Mouse (Mus musculus) hematopoietic stem cell, adult 5-6 weeks (primary cell): ENCODE results near the gene Slc22a7. TPM values are rescaled to one million over a fixed set of nuclear protein-coding genes. Genes with fewer than 3 reads are reported as not detected.

Experiments
- ATAC-seq, 2 experiments: fragments of 125-278 bp in 1 of 2; replicated peaks in 1 of 2; 2 replicates each; pipeline ENCODE4 v1.8.0; 2016 to 2017; ENCODE audit warnings: inconsistent platforms in 2 of 2, mild to moderate bottlenecking in 2 of 2, moderate number of reproducible peaks in 2 of 2, low read depth in 1 of 2, moderate TSS enrichment in 1 of 2; ENCODE audit not compliant: low FRiP score in 2 of 2, poor library complexity in 2 of 2, severe bottlenecking in 2 of 2, insufficient read depth in 1 of 2, low TSS enrichment in 1 of 2
- total RNA-seq: library from RNA; stranded (forward); fragments of 172-1452, 232-1000 nt; gene quantifications from 2 replicates; pipeline ENCODE4 v1.2.3, GENCODE M21; 2017

The Slc22a7 gene
- total RNA-seq, result not detected in 2 replicates

DNA sequence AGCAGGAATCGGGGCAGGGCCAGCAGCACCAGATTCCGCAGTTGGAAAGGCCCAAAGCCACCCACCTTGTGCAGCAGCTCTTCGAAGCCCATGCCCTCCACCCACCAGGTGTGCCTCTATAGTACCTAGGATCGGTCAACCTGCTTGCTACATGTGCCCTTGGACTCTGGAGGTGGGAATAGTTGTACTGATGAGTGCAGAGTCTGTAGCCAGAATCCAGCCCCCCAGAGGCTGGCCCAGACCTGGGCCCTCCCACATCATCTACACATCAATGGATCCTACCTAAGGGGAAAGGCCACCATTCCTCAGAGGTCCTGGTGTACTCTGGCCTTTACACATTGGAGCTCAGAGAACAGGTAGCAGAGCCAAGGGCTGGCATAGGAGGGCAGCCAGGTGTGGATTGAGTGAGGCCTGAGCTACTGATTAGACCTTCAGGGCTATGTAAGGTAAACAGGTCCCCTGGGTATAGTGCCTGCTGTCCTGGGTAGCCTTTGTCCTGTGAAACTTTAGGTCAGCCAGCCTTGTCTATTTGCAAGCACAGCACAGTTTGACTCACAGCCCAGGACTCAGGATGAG, at the start of gene Slc22a7:
Gene Slc22a7, minus strand, starts transcription at position 160 of the 576 bp plus-strand sequence.
- no peak for ATAC-seq

DNA sequence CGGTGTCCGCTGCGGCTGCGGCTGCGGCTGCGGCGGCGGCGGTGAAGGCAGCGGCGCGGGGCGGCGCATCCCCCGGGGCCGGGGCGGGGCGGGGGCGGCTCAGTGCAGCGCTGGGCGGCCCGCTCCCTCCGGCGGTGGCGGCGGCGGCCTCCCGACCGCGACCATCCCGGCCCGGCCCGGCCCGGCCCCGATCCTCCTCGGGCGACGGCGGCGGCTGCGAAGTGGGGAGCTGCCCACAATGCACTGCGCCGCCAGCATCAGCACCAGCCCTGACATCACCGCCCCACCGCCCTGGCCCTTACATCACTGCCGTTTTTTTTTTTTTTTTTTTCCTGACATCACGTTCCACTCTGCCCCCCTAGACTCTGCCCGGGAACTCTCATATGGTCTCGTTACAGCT, 49.2 kb upstream of the Slc22a7 start, which contains the start of gene Ttbk1:
Gene Ttbk1, minus strand, starts transcription at position 245 of the 400 bp plus-strand sequence.
- ATAC-seq, result no peak

DNA sequence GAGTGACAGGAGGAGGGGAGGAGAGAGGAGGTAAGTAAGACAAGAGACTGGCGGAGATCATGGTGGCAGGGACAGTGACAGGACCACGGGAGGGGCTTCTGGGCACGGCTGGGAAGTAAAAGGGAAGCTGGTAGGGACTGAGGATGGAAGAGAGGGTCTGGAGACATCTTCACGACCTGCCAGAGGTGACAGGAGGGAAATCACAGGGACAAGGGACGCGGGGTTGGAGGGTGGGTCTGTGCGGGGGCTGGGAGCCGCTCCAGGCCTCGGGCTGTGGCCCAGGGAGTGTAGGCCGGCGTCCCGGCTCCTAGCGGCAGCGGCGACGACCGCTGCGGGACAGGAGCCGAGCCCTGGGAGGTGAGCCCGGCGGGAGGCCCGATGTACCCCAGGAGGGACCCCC, 48.7 kb upstream of the Slc22a7 start:
- no peak for ATAC-seq

DNA sequence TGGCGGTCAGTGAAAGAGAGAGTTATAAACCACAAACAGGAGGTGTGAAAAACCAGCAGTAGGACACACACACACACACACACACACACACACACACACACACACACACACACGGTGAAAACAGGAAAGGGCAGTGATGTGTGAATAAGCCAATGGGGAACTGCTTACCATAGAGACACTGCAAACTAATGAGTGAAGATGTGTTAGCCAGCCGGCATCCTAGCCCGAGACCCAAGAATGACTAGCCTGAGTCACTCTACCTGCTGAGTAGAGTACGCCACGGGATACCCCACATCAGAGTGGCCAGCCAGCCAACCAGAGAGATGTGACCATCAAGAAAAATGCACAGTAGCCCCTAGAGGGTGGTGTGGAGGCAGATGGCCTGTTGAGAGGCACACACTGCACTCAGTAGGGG, 46.2 kb upstream of the Slc22a7 start:
- ATAC-seq, result peak in 1 of 2 experiments; percentile 30; a peak in 2 of 4 replicates

DNA sequence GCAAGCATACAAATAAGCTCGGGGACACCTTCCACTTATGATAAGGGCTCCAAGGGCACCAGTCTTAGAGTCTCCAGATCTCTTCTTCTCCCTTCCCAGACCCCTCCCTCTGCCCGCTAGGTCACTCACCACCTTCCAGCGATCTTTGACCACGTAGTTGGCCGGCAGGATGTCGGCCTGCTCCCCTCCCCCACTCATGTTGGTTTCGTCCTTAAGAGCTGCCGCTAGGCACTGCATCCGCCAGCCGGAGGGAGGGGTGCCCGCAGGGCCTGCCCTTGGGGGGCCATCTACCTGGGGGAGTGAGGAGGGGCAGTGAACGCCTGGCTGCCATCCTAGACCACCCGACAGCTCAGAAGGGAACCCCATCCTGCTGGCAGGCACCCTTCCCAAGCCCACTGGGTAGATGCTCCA, 45.8 kb upstream of the Slc22a7 start:
- 0 out of 4 replicates have a peak, but pooled peaks of 1 of the 2 experiments have one; percentile 24 for ATAC-seq

DNA sequence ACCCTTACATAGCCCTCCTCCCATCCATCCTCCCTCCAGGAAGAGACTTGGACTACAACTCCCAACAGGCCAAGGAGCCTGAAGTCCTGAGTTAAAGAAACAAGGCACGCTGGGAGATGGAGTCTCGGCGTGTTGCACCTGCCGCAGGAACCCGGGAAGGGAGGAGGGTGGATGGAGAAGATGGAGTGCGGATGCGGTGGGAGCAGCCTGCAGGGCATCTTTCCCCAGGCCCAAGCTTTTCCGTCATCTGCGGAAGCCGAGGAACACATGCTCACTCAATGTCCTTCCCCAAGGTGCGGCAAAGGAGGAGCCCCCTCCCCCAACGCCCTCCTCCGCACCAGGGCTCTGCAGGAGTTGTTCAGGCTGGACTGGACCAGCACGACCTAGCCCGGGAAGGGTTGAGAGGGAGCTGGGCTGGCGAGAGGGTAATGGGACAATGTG, 45.3 kb upstream of the Slc22a7 start:
- ATAC-seq, result peak; percentile 52 to 54; a peak in 1 of 4 replicates

DNA sequence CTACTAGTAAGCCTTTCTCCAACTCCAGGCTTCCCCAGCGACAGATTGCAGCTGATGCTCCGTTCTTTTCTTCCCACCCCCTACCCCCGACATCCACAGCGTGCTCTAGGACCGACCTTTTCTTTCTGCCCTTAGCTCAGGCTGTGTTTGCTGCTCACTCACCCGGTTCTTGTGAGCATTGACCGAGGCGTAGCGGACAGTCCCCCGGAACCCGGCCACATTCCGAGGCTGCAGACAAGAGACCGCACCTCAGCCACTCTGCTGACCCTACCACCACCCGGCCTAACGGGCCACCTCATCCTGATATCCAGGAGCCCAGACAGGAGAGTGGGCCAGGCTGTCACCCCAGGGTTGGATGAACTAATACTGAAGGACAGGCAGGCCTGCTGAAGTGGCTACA, 39.0 kb upstream of the Slc22a7 start:
- ATAC-seq, result no peak

DNA sequence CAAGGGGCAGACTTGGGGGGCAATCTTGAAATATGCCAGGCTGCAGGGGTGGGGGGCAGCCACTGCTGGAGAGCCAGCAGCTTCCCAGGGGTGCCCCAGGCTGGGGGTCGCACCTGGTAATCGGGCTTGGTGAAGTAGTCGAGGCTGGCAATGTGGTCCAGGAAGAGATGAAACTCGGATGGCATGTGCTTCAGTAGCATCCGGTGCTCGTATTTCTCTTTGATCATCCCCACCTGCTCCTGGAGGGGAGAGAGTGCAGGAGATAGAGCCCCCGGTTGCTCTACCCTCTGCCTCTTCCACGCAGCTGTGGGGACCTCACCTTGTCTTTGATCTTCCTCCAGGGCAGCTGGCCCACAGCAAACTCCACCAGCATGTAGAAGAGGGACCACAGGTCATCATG, 38.3 kb upstream of the Slc22a7 start:
- no peak for ATAC-seq

DNA sequence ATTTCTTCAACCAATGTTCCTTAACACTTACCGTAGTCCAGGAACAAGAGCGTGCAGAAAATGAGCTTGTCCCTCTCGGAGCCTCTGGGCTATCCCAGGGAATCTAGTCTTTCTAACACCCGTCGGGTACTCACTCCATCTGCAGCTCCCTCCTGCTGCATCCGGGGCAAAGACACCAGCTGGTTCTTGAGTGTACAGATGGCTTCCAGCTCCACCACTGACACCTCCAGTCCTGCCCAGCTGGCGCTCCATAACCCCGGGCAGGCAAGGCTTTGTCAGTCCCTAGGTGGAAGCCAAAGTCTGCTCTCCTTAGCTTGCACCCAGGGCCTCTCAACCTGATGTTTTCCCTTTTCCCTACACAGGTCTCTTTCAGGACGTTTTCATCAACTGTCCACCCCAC, 29.6 kb upstream of the Slc22a7 start:
- ATAC-seq, result no peak

DNA sequence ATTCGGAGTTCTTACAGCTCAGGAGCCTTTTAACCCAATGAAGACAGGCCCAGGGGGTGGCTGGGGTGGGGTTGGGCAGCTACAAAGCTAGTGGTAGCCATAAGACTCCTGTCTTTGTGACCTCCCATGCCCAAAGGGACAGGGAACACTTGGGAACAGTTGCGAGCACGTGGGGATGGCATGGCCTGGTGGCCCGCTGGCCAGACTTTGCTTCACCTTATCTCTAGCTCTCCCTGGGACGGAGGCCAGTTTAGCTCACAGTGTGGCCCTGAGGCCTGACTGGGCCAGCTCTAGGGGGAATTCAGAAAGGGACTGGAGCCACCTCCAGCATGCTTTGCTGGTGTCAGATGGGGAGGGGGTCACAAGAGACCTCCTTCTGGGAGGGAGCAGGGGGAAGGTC, 24.0 kb upstream of the Slc22a7 start:
- no peak for ATAC-seq

DNA sequence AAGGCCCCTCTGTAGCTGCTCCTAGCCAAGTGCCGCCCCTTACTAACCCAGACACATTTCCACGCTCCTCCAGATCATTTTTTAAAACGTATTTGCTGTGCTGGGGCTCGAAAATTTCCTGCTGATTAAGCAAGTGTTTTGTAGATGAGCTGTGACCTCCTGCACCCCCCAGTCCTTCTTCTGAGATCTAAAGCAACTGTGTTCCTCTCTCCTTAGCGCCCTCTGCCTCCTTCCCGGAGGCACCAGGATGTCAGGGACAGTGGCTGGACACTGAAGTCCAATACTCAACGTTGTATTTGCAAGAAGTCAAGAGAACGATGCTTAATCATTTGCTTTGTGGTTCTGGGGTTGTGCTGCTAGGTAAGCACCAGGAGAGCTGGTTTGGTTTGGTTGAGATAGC, 23.1 kb upstream of the Slc22a7 start:
- ATAC-seq, result no peak

DNA sequence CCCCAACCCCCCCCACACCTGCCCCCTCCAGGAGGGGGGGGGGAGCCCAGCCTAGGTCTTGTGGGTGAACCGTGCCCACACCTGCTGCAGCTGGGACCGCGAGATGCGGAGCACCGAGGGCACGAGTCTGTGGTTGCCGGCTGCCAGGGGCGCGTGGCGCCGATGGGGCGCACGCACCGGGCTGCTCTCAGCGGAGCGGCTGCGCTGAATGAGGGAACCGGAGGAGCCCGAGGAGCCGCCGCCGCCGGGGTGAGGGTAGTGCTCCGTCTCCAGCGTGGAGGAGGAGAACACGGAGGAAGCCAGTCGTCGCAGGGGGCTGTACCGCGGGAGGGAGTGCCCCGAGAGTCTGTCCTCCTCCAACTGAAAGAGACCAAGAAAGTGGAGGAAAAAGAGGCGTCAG, 22.4 kb upstream of the Slc22a7 start:
- ATAC-seq, result peak in 1 of 2 experiments; percentile 41; a peak in 1 of 4 replicates

DNA sequence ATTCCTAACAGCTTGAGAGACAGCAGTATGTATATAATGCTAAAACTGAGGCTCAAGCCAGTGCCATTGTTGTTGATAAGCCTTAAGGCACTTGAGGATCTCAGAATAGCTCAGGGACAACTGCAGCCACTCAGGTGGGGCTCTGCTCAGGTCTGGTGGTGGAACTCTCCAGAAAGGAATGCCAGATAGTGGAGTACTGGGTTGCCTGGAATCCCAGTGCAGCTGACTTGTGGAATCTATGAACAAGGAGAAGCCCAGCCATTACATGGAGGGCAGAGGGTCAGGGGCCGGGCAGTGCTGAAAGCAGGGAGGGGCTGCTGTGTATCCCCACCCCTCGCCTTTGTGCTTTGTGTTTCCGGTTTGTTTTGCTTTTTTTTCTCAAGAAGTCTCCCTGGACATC, 20.2 kb upstream of the Slc22a7 start:
- no peak for ATAC-seq

DNA sequence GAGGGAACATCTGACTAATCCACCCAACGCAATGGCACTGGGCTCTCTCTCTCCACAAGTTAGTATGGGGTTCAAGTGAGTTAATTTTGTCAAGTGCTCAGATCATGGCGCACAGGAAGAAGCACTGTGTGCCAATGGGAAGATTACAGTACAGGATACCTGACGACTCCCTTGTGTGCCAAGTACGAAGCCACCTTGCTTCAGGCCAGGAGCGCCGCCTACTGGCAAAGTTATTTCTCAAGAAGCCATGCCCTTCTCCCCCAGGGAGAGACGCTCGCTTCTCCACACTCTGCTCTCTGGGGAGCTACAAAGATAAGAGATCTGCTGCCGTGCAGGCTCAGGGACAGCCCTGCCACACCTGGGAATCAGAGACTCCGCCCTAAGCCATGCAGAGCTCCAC, 19.5 kb upstream of the Slc22a7 start:
- no peak; a peak in 1 of 4 replicates for ATAC-seq

DNA sequence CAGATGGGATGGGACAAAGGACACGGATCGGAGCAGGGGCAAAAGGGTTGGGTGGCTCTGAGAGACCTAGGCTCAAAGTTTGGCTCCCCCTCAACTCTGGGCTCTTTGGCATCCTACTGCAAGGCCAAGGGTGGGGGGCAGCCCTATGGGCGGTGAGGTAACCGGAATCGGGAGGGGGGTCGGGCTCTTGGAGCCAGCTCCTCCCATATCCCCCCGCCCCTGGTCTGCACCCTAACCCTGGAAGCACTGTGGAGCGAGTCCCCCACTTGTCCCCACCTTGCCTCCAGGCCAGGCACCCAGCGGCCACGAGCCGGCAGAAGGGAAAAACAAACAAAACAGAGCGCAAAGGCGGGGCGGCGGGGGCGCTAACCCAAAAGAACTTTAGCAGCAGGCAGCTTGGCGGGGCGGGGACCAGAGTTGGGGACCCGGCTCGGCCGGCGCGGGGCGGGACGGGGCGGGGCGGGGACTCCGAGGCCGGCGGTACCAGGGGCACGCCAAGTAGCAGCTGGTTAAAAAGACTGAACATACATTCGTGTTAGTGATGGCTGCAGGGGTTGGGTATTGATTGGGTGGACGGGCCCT, 16.9 kb upstream of the Slc22a7 start:
- no peak for ATAC-seq

DNA sequence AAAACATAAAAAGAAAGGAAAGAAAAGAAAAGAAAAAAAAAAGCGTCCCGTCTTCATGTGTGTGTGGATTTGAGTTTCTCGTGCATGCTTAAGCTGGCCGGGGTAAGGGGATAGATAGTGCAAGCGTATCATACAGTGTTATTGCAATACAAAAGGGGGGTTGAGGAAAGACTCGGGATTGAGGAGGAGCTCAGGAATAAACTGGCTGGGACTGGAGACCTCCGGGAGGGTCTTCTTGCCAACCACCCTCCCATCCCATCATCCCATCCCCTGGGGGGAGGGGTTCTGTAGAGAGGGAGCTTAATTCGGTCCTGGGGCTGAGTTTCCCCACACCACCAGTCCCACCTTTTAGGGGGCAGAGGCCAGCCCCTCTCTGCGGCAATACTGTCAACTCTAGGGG, 16.3 kb upstream of the Slc22a7 start:
- ATAC-seq, result no peak

DNA sequence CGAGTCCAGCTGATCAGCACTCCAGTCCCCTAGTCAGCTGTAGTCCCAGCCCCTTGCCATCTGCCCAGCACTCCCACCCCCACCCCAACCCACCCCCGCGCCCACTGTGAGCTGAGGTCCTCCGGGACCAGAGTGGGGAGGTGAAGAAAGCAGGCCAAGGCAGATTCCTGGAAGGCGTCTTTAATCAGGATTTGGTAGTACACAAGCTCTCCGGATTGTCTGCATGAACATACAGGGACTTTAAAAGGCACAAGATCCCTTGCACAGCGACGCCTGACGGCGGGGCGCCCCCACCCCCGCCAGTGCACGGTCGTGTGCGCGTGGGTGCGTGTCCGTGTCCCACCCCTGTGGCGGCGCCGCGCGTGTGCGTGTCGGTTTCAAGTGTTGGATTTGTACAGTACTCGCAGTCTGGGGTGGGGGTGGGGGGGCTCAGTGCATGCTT, 15.7 kb upstream of the Slc22a7 start:
- ATAC-seq, result no peak

DNA sequence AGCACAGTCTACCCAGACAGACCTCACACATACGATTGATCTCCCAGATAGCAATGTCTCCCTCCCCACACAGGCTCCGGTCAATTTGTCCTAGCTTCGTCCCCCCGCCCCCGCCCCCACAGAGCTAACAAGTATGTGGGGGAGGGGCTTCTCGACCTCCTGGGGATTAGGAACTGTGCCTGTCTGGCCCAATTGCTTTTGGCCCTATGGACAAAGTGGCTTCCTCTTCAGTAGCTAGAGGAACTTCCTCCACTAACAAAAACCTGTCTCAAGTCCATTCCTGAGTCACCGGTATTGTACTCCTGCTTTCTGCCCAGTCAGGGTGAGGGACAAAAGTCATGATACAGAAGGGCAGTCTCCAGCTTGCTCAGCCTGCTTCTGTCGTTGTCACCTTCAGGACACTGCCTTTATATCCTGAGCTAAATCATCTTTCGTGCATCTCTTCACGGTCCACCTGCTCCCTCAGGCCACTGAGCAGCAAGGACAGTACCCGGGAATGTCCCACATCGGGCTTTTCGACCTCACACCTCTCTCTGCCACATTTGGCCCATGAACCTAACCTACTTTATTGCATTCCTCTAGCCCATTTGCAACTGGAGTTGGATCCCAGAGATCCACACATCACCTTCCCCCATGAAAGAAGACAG, 15.2 kb upstream of the Slc22a7 start:
- no peak for ATAC-seq
